38 mouse cellular contexts compared by ENCODE assay signal in the genomic region with DNA sequence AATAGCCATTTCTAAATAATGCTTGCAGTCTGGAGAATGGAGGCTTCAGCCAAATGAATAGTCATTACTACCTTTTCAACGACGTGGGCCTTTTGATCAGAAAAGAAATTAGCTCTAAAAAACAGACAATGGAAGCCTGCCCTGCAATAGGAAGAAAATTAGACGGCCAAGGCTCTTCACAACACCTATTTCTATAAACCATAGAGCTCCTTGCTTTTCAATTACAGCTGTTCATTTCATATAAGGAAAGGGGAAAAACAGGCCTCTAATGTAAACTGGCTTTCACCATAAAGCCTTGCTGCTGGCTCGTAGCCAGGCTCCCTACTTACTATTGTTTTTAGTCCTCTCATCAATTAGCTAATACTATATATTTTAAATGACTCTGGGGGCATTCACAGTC. TPM values are rescaled to one million over a fixed set of nuclear protein-coding genes. Genes with fewer than 3 reads are reported as not detected.
"Had no signal": no experiment of that assay in that cellular context is flagged by ENCODE, and none has a peak within 500 bp of the region (broad histone marks: within the 10 kb centered on the region; RNA-seq: fewer than 3 reads in every experiment).

No protein-coding gene starts in this region.

- H3K9ac ChIP-seq: heart, embryonic 12.5 days; heart, embryonic 13.5 days; heart, embryonic 15.5 days; hindbrain, embryonic 12.5 days; hindbrain, embryonic 13.5 days; hindbrain, embryonic 14.5 days; hindbrain, embryonic 15.5 days; intestine, embryonic 15.5 days; kidney, embryonic 15.5 days had no signal

- H3K9me3 ChIP-seq: heart, embryonic 10.5 days; heart, embryonic 12.5 days; heart, embryonic 13.5 days; heart, embryonic 15.5 days; hindbrain, embryonic 10.5 days; hindbrain, embryonic 12.5 days; hindbrain, embryonic 13.5 days; hindbrain, embryonic 15.5 days; intestine, embryonic 15.5 days; kidney, embryonic 15.5 days had no signal

- H3K4me3 ChIP-seq: heart, embryonic 10.5 days; heart, embryonic 12.5 days; heart, embryonic 15.5 days; hindbrain, embryonic 12.5 days; hindbrain, embryonic 13.5 days; hindbrain, embryonic 15.5 days; intestine, embryonic 15.5 days; kidney, embryonic 15.5 days; layer of hippocampus, adult 2 months had no signal

- H3K36me3 ChIP-seq: heart, embryonic 10.5 days; heart, embryonic 12.5 days; heart, embryonic 13.5 days; heart, embryonic 15.5 days; hindbrain, embryonic 10.5 days; hindbrain, embryonic 12.5 days; hindbrain, embryonic 13.5 days; hindbrain, embryonic 15.5 days; intestine, embryonic 15.5 days; kidney, embryonic 15.5 days had no signal

- DNase-seq: heart, postnatal 10 days; heart, postnatal 14 days; heart, postnatal 36 days; heart, postnatal 4 days; kidney, adult 11 months; kidney, adult 18-20 months; kidney, adult 2 months; kidney, adult 8-10 months; kidney, adult 9 months; kidney, postnatal 10 days; kidney, postnatal 14 days; kidney, postnatal 25 days; kidney, postnatal 36 days; kidney, postnatal 4 days; layer of hippocampus, adult 9-11 months; layer of hippocampus, postnatal 36 days had no signal

- H3K4me2 ChIP-seq: heart, embryonic 15.5 days; intestine, embryonic 15.5 days; kidney, embryonic 15.5 days had no signal

- ATAC-seq: hindbrain, embryonic 16.5 days; hindbrain, postnatal 0 days; inflammation-experienced regulatory T-cells, adult 6 months; intestine, embryonic 15.5 days; intestine, embryonic 16.5 days; intestine, postnatal 0 days had no signal

- H3K27ac ChIP-seq: heart, embryonic 10.5 days; heart, embryonic 13.5 days; heart, embryonic 15.5 days; hindbrain, embryonic 10.5 days; hindbrain, embryonic 12.5 days; hindbrain, embryonic 13.5 days; hindbrain, embryonic 14.5 days; hindbrain, embryonic 15.5 days; hindbrain, postnatal 0 days; intestine, embryonic 15.5 days; kidney, embryonic 15.5 days; kidney, postnatal 0 days; layer of hippocampus, adult 2 months had no signal

- H3K4me1 ChIP-seq: heart, embryonic 10.5 days; heart, embryonic 12.5 days; heart, embryonic 13.5 days; heart, embryonic 15.5 days; intestine, embryonic 15.5 days; kidney, embryonic 15.5 days had no signal

RNA-seq across cellular contexts. Expression of a gene that starts 6.3 kb away (rescaled TPM):
- polyA plus RNA-seq: inflammation-experienced regulatory T-cells, adult 6 months; intestine, embryonic 14.5 days; intestine, embryonic 15.5 days; intestine, embryonic 16.5 days; kidney, adult 2 months; kidney, embryonic 14.5 days; kidney, embryonic 15.5 days; kidney, embryonic 16.5 days; kidney, postnatal 0 days; large intestine, adult 2 months had no signal
